Mouse (Mus musculus) lung, postnatal 0 days (tissue): ENCODE measurements at regions not wholly inside any gene's neighbourhood (a gene's known extent, or its start where the extent isn't known, plus 50 kb on each side); places are given as distances from the start of the nearest gene placed in this dataset.

Experiments used
- CTCF ChIP-seq: IDR thresholded peaks from 2 replicates; pipeline ENCODE4 v1.5.1; 2016; ENCODE audit warnings: antibody characterized with exemption, mild to moderate bottlenecking
- EP300 ChIP-seq: IDR thresholded peaks from 2 replicates; pipeline ENCODE4 v1.6.1; 2016; ENCODE audit warnings: antibody characterized with exemption, mild to moderate bottlenecking, control low read depth

- TF ChIP-seq CTCF (no peak), EP300 (no peak)
Measured at GRCm38 (mm10) chr10:71545489-71545888, 197.9 kb downstream of the Ipmk start.
